Mouse (Mus musculus) sigmoid colon, adult 10 weeks (tissue): ENCODE data around the gene Pkp4. TPM values are rescaled to one million over a fixed set of nuclear protein-coding genes. Genes with fewer than 3 reads are reported as not detected.

ENCODE experiments used
- polyA plus RNA-seq: library from polyadenylated mRNA; stranded (reverse); fragments of 350-450 nt; fragmentation: Illumina TruSeq; extraction: RNeasy Lipid Tissue Mini Kit (QIAGEN cat#74804); gene quantifications from one replicate; pipeline ENCODE4 v1.2.3, GENCODE M21; 2014; ENCODE audit warnings: low read depth, low replicate concordance

Gene Pkp4
- 49.8 TPM for polyA plus RNA-seq

DNA sequence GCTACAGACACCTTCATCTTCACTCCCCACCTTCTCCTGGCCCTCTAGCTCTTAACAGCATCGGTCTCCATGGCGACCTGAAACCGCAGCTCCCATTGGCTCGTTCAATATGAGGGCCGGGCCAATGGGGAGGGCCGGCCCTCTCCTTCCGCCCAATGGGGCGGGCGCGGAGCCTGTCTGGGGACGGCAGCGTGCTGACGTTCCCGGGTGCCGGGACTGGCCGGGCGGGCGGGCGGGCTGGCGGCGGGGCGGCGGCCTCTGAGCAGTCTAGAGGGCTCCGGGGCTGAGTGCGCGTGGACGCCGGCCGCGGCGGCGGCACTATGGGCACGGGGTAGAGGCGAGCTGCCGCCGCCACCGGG lies at the start of gene Pkp4, which contains the start of gene Ccdc148:
Gene Pkp4, plus strand, starts transcription at position 246 of the 359 bp plus-strand sequence.
Gene Ccdc148, minus strand, starts transcription at position 79 of the 359 bp plus-strand sequence.

Other genes starting within 250 kb of the Pkp4 start
- gene Ccdc148, start 167 bp upstream of the Pkp4 start, polyA plus RNA-seq = 5.0 TPM